Mouse (Mus musculus): Measurements from ENCODE around the gene Fxyd3. TPM values are rescaled to one million over a fixed set of nuclear protein-coding genes. Genes with fewer than 3 reads are reported as not detected.

The Fxyd3 gene
- polyA plus RNA-seq, 1 experiment from 2014 or later = not detected

DNA sequence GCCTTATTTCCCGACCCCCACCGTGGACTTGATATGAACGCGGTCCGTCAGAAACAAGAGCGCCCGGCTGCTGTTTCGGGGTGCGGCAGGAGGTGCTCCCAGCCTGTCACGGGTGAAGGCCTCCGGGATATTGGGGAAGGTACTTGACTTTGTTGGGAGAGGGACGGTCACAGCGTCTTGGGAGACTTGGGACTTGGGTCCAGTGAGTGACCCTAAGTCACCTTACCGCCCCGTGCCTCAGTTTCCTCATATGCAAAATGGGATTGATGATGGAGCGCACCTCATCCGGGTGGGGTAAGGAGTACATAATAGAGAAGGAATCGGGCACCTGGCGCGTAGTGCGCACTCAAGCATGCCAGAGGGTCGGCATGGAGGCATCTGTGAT, 24.3 kb downstream of the Fxyd3 start:
- H3K4me3 ChIP-seq = peak overlapping the region; percentile 22
- H3K4me1 ChIP-seq = peaks cover 39% of the 10 kb centered on the region
- no peak for ATAC-seq (replicated peaks)
- peak overlapping the region; percentile 13 for H3K9ac ChIP-seq (replicated peaks)
- H3K36me3 ChIP-seq = no peaks in the 10 kb centered on the region
- H3K27ac ChIP-seq (replicated peaks) = no peak overlapping the region
- H3K4me2 ChIP-seq (replicated peaks) = peak overlapping the region; percentile 36
- WGBS = 2% methylated on average over 22 of the region's 22 CpGs
- no peaks in the 10 kb centered on the region for H3K9me3 ChIP-seq
- peaks cover 40% of the 10 kb centered on the region for H3K27me3 ChIP-seq

DNA sequence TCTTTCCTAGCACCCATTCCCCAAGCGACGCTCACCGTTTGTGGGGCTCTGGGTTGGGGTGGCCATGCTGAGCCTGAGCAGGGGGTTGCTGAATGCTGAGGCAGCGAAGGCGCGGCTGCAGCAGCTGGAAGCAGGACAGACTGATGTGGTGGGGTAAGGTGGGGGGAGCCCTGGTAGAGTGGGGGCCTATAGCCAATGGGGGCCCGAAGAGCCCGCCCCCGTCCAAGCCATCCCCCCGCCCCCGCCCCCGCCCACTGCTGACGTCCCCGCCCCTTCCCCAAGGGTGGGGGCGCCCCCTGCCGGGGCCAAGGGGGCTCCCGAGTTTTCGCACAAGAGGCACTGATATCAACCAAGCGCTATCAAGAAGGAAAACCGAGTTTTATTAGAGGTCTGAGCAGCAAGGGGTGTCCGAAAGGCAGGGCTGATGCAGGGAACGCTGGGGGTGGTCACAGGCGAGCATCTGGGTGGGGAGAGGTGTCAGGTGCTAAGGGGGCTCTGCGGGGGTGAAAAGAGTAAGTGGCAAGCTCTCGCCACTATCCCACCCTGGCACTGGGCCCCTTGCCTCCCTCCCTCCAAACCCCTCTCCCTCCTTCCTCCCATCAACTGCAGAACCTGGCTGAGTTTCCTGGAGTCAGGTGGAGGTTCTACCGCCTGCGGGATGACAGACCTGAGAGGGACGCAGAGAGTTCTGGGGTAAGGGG, 25.0 kb downstream of the Fxyd3 start, which contains the start of gene Fxyd7:
Gene Fxyd7, minus strand, starts transcription at position 147 of the 701 bp plus-strand sequence.
- under 1% methylated on average over 28 of the region's 28 CpGs for WGBS
- peak within 1 kb of the TSS; percentile 17 for H3K9ac ChIP-seq (replicated peaks)
- H3K4me1 ChIP-seq = peaks cover 39% of the 10 kb centered on the region
- H3K4me2 ChIP-seq (replicated peaks) = peak within 1 kb of the TSS; percentile 54
- no peaks in the 10 kb centered on the region for H3K36me3 ChIP-seq
- H3K4me3 ChIP-seq = peak within 1 kb of the TSS; percentile 38
- ATAC-seq (replicated peaks) = no peak; the same call in 1 of the 2 replicates
- H3K27ac ChIP-seq (replicated peaks) = no peak within 1 kb of the TSS
- H3K27me3 ChIP-seq = peaks cover 40% of the 10 kb centered on the region
- H3K9me3 ChIP-seq = no peaks in the 10 kb centered on the region

- no peak; the same call in none of the 2 replicates for ATAC-seq (replicated peaks)
- 1% methylated on average over 9 of the region's 9 CpGs for WGBS
- H3K27ac ChIP-seq (replicated peaks) = no peak overlapping the region
These were observed 25.6 kb downstream of the Fxyd3 start for GRCm38 (mm10) chr7:31050921-31051320.

GRCm38 (mm10) chr7:31050487-31050886, 26.0 kb downstream of the Fxyd3 start:
- peaks cover 39% of the 10 kb centered on the region for H3K4me1 ChIP-seq

More at GRCm38 (mm10) chr7:31050921-31051320, 25.6 kb downstream of the Fxyd3 start:
- peaks cover 39% of the 10 kb centered on the region for H3K4me1 ChIP-seq
- peak overlapping the region; percentile 54 for H3K4me2 ChIP-seq (replicated peaks)
- H3K9ac ChIP-seq (replicated peaks) = peak overlapping the region; percentile 17
- peak overlapping the region; percentile 38 for H3K4me3 ChIP-seq
- peaks cover 40% of the 10 kb centered on the region for H3K27me3 ChIP-seq
- no peaks in the 10 kb centered on the region for H3K36me3 ChIP-seq
- no peaks in the 10 kb centered on the region for H3K9me3 ChIP-seq

DNA sequence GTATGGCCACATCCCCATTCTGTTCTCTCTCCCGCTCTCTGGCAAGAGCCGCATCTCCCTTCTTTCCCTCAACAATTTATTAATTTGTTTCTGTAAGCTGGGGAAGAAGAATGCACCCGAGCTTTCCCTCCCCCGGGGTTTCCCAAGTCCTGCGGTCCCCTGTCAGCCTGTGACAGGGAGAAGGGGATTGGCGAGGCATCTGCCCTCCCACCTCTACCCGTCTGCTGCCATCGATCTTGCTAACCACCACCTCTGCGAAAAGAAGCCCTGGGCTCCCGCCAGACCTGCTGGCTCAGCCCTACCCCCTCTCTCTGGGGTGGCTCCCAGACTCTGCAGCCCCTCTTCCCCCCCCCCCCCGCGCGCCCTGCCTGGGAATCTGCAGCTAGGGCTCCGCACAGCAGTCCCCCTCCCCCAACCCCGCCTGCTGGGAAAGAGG, 26.6 kb downstream of the Fxyd3 start:
- Histone ChIP-seq H3K36me3 (no peaks in the 10 kb centered on the region), H3K27me3 (peaks cover 40% of the 10 kb centered on the region), H3K4me1 (peaks cover 39% of the 10 kb centered on the region), H3K9me3 (no peaks in the 10 kb centered on the region), H3K4me2 (replicated peaks) (peak overlapping the region; percentile 54), H3K27ac (replicated peaks) (peak overlapping the region; percentile 35; the same call in 1 of the 2 replicates), H3K4me3 (peak overlapping the region; percentile 38), H3K9ac (replicated peaks) (peak overlapping the region; percentile 17)
- WGBS = under 1% methylated on average over 11 of the region's 15 CpGs
- peak; percentile 49 for ATAC-seq (replicated peaks)

More at GRCm38 (mm10) chr7:31050487-31050886, 26.0 kb downstream of the Fxyd3 start:
- peaks cover 40% of the 10 kb centered on the region for H3K27me3 ChIP-seq
- WGBS = 1% methylated on average over 6 of the region's 6 CpGs
- H3K9ac ChIP-seq (replicated peaks) = peak overlapping the region; percentile 17
- no peaks in the 10 kb centered on the region for H3K9me3 ChIP-seq
- peak overlapping the region; percentile 38 for H3K4me3 ChIP-seq
- H3K4me2 ChIP-seq (replicated peaks) = peak overlapping the region; percentile 54
- 0 out of 2 replicates have a peak, but pooled peaks have one; percentile 5 for ATAC-seq (replicated peaks)
- H3K36me3 ChIP-seq = no peaks in the 10 kb centered on the region
- no peak overlapping the region for H3K27ac ChIP-seq (replicated peaks)

DNA sequence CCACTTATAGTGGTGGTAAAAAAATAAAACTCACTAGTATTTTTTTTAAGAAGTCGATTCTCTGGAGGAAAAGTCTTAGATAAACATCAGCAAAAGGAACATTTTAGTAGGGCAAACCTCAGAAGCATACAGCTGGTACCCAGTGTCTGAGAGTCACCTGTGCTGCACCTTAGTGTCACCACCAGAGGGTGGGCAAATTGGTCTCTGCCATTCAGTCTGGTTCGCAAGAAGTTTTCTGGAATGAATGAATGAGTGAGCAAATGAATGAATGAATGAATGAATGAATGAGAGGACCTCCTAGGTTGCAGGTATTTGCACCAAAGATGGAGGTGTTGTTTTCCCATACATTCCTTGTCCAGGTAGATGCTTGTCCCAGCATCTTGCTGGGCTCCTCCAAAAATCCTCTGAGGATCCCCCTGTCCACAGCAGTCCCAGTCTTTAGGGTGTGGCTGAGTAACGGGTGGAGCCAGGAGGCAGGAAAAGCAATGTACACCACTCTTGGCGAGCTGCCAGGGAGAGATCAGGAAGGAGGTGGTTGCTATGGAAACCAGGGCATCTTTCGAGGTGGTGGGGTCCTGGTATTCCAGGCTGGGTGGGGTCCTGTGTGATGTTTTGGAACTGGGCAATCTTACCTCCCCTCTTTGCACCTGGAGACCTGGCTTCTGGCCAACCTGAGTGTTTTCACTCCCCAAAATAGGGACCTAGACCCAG, 27.2 kb downstream of the Fxyd3 start:
- Histone ChIP-seq H3K27ac (replicated peaks) (peak overlapping the region; percentile 35; the same call in 1 of the 2 replicates), H3K4me2 (replicated peaks) (peak overlapping the region; percentile 54), H3K4me3 (peak overlapping the region; percentile 38), H3K4me1 (peaks cover 39% of the 10 kb centered on the region), H3K36me3 (no peaks in the 10 kb centered on the region), H3K27me3 (peaks cover 36% of the 10 kb centered on the region), H3K9ac (replicated peaks) (peak overlapping the region; percentile 17; the same call in 1 of the 2 replicates), H3K9me3 (no peaks in the 10 kb centered on the region)
- peak; percentile 21; the same call in 1 of the 2 replicates for ATAC-seq (replicated peaks)
- WGBS = 21% methylated on average over 5 of the region's 5 CpGs

- Histone ChIP-seq H3K36me3 (no peaks in the 10 kb centered on the region), H3K9me3 (no peaks in the 10 kb centered on the region), H3K4me2 (replicated peaks) (peak within 1 kb of the TSS; percentile 21), H3K27ac (replicated peaks) (no peak within 1 kb of the TSS), H3K27me3 (peaks cover 29% of the 10 kb centered on the region), H3K4me3 (peak within 1 kb of the TSS; percentile 11), H3K9ac (replicated peaks) (no peak within 1 kb of the TSS), H3K4me1 (peaks cover 6% of the 10 kb centered on the region; the same call in 1 of the 2 replicates)
- WGBS = 41% methylated on average over 10 of the region's 10 CpGs
- ATAC-seq (replicated peaks) = no peak
These were observed 34.0 kb downstream of the Fxyd3 start, which contains the start of gene Fxyd5 for GRCm38 (mm10) chr7:31042431-31042910. TSS of gene Fxyd5 (minus strand) at chr7:31042481.

GRCm38 (mm10) chr7:31041662-31042315, 34.7 kb downstream of the Fxyd3 start:
- no peak overlapping the region for H3K9ac ChIP-seq (replicated peaks)
- H3K4me1 ChIP-seq = peaks cover 6% of the 10 kb centered on the region; the same call in 1 of the 2 replicates
- peak overlapping the region; percentile 11 for H3K4me3 ChIP-seq
- peak overlapping the region; percentile 21 for H3K4me2 ChIP-seq (replicated peaks)
- no peaks in the 10 kb centered on the region for H3K36me3 ChIP-seq
- no peak for ATAC-seq (replicated peaks)
- no peak overlapping the region for H3K27ac ChIP-seq (replicated peaks)
- WGBS = 3% methylated on average over 28 of the region's 28 CpGs
- no peaks in the 10 kb centered on the region for H3K9me3 ChIP-seq
- H3K27me3 ChIP-seq = peaks cover 29% of the 10 kb centered on the region

DNA sequence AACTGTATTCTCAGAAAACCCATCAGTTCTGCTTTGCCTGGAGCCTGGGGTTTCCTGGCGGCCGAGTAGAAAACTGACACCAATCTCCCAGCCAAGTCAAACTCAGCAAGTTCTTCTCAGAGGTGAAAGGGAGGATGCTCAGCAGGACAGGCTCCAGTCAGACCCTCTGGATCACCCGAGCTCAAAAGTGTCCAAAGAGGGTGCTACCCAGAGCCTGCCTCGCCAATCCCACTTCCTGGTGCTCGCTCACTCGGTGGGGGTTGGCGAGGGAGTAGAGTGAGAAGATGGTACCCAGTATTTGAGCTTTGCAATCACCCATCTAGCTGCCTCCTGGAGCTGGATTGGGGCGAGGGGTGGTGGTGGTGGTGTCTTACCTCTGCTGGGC, 35.5 kb downstream of the Fxyd3 start:
- Histone ChIP-seq H3K36me3 (no peaks in the 10 kb centered on the region), H3K27me3 (peaks cover 29% of the 10 kb centered on the region), H3K9ac (replicated peaks) (no peak overlapping the region), H3K9me3 (no peaks in the 10 kb centered on the region), H3K27ac (replicated peaks) (no peak overlapping the region), H3K4me1 (peaks cover 6% of the 10 kb centered on the region; the same call in 1 of the 2 replicates), H3K4me3 (no peak overlapping the region), H3K4me2 (replicated peaks) (no peak overlapping the region)
- ATAC-seq (replicated peaks) = no peak
- 41% methylated on average over 8 of the region's 8 CpGs for WGBS

DNA sequence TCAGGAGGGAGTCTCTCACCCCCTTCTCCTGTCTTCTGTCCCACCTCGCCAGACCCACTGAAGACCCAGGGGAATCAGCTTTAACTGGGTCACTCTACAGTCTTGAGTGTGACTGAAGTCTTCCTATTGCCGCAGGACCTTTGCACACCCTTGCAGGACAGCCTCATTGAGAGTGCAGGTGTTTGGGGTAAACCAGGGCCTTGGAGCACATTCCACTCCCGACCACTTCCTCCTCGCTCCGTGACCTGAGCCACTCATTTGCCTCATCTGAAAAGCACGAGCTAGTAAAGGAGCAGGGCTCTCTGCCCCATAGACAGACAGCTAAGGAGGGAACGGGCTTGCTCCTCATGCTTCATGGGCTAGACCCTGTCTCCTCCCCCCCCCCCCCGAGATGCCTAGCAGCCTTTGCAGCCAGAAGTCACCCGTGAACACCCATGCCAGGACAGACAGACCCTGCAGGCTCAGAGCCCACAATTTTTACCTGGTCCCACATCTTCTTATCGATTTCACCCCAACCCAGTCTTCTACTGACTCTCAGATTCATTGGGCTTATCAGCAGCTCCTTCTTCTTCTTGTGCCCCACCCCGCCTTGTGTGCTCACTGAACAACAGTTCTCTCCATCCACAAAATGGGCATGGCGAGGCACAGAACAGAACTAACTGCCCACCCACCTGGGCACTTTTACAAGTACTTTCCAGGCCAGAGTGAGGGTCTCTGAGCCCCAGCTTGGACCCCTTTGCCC, 36.1 kb downstream of the Fxyd3 start:
- H3K36me3 ChIP-seq = no peaks in the 10 kb centered on the region
- H3K4me3 ChIP-seq = no peak overlapping the region
- ATAC-seq (replicated peaks) = no peak
- H3K9me3 ChIP-seq = no peaks in the 10 kb centered on the region
- no peak overlapping the region for H3K27ac ChIP-seq (replicated peaks)
- H3K4me1 ChIP-seq = peaks cover 6% of the 10 kb centered on the region; the same call in 1 of the 2 replicates
- WGBS = 81% methylated on average over 12 of the region's 12 CpGs
- peaks cover 29% of the 10 kb centered on the region for H3K27me3 ChIP-seq
- H3K4me2 ChIP-seq (replicated peaks) = no peak overlapping the region
- H3K9ac ChIP-seq (replicated peaks) = no peak overlapping the region

- Histone ChIP-seq H3K9me3 (no peaks in the 10 kb centered on the region), H3K4me1 (peaks cover 6% of the 10 kb centered on the region; the same call in 1 of the 2 replicates), H3K4me3 (no peak overlapping the region), H3K27me3 (peaks cover 29% of the 10 kb centered on the region), H3K9ac (replicated peaks) (no peak overlapping the region), H3K4me2 (replicated peaks) (no peak overlapping the region), H3K27ac (replicated peaks) (no peak overlapping the region), H3K36me3 (no peaks in the 10 kb centered on the region)
- 92% methylated on average over 4 of the region's 4 CpGs for WGBS
- no peak for ATAC-seq (replicated peaks)
These were observed 37.5 kb downstream of the Fxyd3 start for GRCm38 (mm10) chr7:31039011-31039410.

Data from forebrain, embryonic 15.5 days (tissue).